Mouse (Mus musculus) embryonic facial prominence, embryonic 11.5 days (tissue): ENCODE results near the gene Spem2. TPM values are rescaled to one million over a fixed set of nuclear protein-coding genes. Genes with fewer than 3 reads are reported as not detected.
A peak's percentile ranks its signal among the peaks of the same experiment; 100 is the strongest.

Source experiments
- ATAC-seq: fragments of 200-750 bp; cut with Nextera tagmentation; replicated peaks from 2 replicates; pipeline ENCODE4 v1.8.0; 2017; ENCODE audit warnings: low read depth; ENCODE audit not compliant: insufficient number of reproducible peaks, low FRiP score, low TSS enrichment
- DNase-seq: peaks from one replicate; pipeline ENCODE4 v3.0.0-alpha.2; 2015; ENCODE audit warnings: low spot score
- H3K27ac ChIP-seq: fragments of 300-500 bp; sonication (generic); replicated peaks from 2 replicates; pipeline ENCODE4 v1.5.1; 2014; ENCODE audit warnings: mild to moderate bottlenecking, low read depth, low read length, control low read depth
- H3K27me3 ChIP-seq: fragments of 300-500 bp; sonication (generic); 2 replicates; pipeline ENCODE4 v1.6.1; 2014; ENCODE audit warnings: mild to moderate bottlenecking, low read length, moderate library complexity, mixed read lengths; ENCODE audit not compliant: control insufficient read depth, insufficient read depth
- H3K36me3 ChIP-seq: fragments of 300-500 bp; sonication (generic); replicated peaks from 2 replicates; pipeline ENCODE4 v1.6.1; 2014; ENCODE audit warnings: low read depth, mild to moderate bottlenecking, low read length, moderate library complexity, mixed read lengths; ENCODE audit not compliant: control insufficient read depth, insufficient read depth
- H3K4me1 ChIP-seq: fragments of 300-500 bp; sonication (generic); 2 replicates; pipeline ENCODE4 v1.6.1; 2014; ENCODE audit warnings: low read length, mixed read lengths; ENCODE audit not compliant: control insufficient read depth, insufficient read depth
- H3K4me2 ChIP-seq: fragments of 300-500 bp; sonication (generic); 2 replicates; pipeline ENCODE4 v1.6.1; 2014; ENCODE audit warnings: low read depth, mild to moderate bottlenecking, control low read depth, low read length, moderate library complexity
- H3K4me3 ChIP-seq: fragments of 300-500 bp; sonication (generic); 2 replicates; pipeline ENCODE4 v1.5.1; 2014; ENCODE audit warnings: low read depth, low read length, control low read depth
- H3K9ac ChIP-seq: fragments of 300-500 bp; sonication (generic); replicated peaks from 2 replicates; pipeline ENCODE4 v1.6.1; 2014; ENCODE audit warnings: mild to moderate bottlenecking, control low read depth, low read length
- H3K9me3 ChIP-seq: fragments of 300-500 bp; sonication (generic); replicated peaks from 2 replicates; pipeline ENCODE4 v1.6.1; 2016; ENCODE audit warnings: mild to moderate bottlenecking, low read length, inconsistent platforms, mixed read lengths; ENCODE audit not compliant: control insufficient read depth
- WGBS: fragments of 180-500 bp; shearing (Covaris S2); extraction: QIAGEN DNeasy Blood & Tissue Kit; methylation state at CpG from one replicate; pipeline ENCODE4 v1.1.7; 2014; 5-methylcytosine and 5-hydroxymethylcytosine counted together
- polyA plus RNA-seq: library from polyadenylated mRNA; unstranded; fragments of >200 nt; fragmentation: Nextera tagmentation; extraction: Ambion mirVana; gene quantifications from 2 replicates; pipeline ENCODE4 v1.2.1, GENCODE M21; 2014

Gene Spem2
- polyA plus RNA-seq, 1 experiment from 2014 or later: not detected

DNA sequence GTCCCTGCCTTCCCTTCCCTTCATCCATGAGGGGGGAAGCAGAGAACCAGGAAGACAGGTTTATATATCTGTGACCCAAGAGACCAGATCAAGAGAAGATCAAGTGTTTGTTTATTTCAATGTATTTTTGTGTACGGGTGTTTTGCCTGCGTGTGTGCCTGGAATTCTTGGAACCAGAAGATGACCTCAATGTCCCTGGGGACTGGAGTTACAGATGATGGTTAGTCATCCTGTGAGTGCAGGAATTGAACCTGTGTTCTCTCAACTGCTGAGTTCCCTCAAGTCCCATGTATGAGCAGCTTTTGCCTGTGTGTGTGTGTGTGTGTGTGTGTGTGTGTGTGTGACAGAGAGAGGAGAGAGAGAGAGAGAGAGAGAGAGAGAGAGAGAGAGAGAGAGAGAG, 10.6 kb downstream of the Spem2 start:
- 76% methylated on average over 2 of the region's 2 CpGs for WGBS
- DNase-seq: no peak

DNA sequence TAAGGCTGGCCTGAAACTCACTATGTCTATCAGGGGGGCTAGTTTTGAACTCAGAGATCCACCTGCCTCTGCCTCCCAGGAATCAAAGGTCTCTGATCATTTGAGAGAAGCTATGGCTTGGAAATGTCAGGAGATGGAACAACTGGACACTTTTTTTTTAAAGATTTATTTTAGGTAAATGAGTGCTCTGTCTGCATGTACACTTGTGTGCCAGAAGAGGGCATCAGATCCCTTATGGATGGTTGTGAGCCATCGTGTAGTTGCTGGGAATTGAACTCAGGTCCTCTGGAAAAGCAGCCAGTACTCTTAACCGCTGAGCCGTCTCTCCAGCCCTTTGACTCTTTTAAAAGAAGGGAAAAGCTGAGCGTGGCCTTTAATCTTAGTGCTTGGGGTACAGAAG, 11.9 kb downstream of the Spem2 start:
- H3K4me1 ChIP-seq: peaks cover 15% of the 10 kb centered on the region
- H3K4me2 ChIP-seq: no peak overlapping the region
- DNase-seq (no peak), ATAC-seq (no peak)
- H3K27ac ChIP-seq: no peak overlapping the region
- no peaks in the 10 kb centered on the region; the same call in 1 of the 2 replicates for H3K9me3 ChIP-seq
- H3K9ac ChIP-seq: no peak overlapping the region
- WGBS: 77% methylated on average over 4 of the region's 4 CpGs
- peaks cover 36% of the 10 kb centered on the region for H3K27me3 ChIP-seq
- no peaks in the 10 kb centered on the region for H3K36me3 ChIP-seq
- no peak overlapping the region for H3K4me3 ChIP-seq

More for the DNA sequence above, 10.6 kb downstream of the Spem2 start:
- Histone ChIP-seq H3K9ac (no peak overlapping the region), H3K9me3 (no peaks in the 10 kb centered on the region; the same call in 1 of the 2 replicates), H3K4me3 (no peak overlapping the region), H3K4me1 (peaks cover 10% of the 10 kb centered on the region), H3K36me3 (no peaks in the 10 kb centered on the region), H3K27me3 (peaks cover 24% of the 10 kb centered on the region), H3K27ac (no peak overlapping the region), H3K4me2 (no peak overlapping the region)
- no peak for ATAC-seq

DNA sequence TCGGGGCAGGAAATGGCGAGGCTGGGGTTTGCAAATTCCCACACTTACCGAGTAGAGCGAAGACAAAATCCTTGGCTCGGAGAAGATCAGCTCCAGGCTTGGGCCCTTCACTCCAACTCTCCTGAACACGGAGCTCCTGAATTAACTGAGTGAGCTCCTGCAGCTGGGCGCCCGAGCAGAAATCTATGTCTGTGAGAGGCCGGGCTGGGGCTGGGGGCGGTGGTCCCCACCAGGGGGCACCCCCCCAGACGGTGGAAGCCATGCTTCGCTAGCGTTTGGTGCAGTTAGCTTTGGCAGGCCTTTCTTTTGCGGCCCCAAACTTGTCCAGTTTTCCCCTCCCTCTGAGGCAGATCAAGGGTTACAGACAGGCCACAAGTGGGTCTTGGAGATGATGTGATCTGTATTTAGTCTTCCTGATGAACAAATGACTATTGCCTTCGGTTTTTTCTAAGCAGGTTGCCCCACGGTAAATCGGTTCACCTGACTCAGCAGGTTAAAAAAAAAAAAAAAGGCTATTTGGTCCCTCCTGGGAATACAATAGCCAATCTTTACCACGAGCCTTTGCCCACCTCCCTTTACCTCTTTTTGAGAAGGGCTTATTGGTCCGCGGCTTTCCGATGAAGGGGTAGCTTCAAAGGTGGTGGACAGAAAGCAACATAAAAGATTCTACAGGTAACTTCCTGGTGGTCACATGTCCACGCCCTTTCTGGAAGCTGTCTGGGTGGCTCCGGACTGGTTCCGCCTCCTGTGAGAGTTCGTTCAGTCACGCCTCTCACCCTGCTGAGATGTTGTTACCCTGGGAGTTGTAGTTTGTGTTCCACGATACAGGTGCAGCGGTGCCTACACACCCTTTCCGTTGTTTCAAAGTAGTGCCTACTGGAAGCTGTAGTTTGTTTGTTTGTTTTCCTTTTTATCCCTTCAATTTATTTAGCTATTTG, 13.0 kb downstream of the Spem2 start, which contains the start of gene Tmem102:
Tmem102 (minus strand) TSS at position 653 of the 938 bp plus-strand sequence.
- Histone ChIP-seq H3K4me1 (peaks cover 15% of the 10 kb centered on the region), H3K36me3 (no peaks in the 10 kb centered on the region), H3K9me3 (no peaks in the 10 kb centered on the region; the same call in 1 of the 2 replicates), H3K4me2 (peak within 1 kb of the TSS; percentile 94), H3K9ac (no peak within 1 kb of the TSS), H3K27ac (no peak within 1 kb of the TSS), H3K4me3 (no peak within 1 kb of the TSS), H3K27me3 (peaks cover 38% of the 10 kb centered on the region)
- WGBS: 5% methylated on average over 29 of the region's 29 CpGs
- no peak for DNase-seq
- no peak for ATAC-seq

DNA sequence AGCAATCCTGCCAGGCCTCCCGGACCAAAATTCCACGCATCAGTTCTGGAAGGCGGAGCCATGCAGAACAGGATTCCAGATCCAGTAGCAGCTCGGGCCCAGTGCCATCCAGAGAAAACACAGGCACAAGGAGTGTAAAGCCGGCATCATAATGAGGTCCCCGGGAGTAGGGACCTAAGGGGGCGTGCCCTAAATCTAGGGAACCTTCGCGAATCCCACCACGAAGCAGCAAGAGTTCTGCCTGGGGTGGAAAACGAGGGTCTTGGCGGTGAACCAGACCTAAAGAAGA, 13.7 kb downstream of the Spem2 start:
- DNase-seq (no peak), ATAC-seq (no peak)
- Histone ChIP-seq H3K36me3 (no peaks in the 10 kb centered on the region), H3K9ac (no peak overlapping the region), H3K4me1 (peaks cover 19% of the 10 kb centered on the region), H3K4me2 (peak overlapping the region; percentile 94; the same call in 1 of the 2 replicates), H3K9me3 (no peaks in the 10 kb centered on the region; the same call in 1 of the 2 replicates), H3K27me3 (peaks cover 38% of the 10 kb centered on the region), H3K27ac (no peak overlapping the region), H3K4me3 (no peak overlapping the region)
- whole genome bisulfite sequencing: 6% methylated on average over 12 of the region's 12 CpGs

DNA sequence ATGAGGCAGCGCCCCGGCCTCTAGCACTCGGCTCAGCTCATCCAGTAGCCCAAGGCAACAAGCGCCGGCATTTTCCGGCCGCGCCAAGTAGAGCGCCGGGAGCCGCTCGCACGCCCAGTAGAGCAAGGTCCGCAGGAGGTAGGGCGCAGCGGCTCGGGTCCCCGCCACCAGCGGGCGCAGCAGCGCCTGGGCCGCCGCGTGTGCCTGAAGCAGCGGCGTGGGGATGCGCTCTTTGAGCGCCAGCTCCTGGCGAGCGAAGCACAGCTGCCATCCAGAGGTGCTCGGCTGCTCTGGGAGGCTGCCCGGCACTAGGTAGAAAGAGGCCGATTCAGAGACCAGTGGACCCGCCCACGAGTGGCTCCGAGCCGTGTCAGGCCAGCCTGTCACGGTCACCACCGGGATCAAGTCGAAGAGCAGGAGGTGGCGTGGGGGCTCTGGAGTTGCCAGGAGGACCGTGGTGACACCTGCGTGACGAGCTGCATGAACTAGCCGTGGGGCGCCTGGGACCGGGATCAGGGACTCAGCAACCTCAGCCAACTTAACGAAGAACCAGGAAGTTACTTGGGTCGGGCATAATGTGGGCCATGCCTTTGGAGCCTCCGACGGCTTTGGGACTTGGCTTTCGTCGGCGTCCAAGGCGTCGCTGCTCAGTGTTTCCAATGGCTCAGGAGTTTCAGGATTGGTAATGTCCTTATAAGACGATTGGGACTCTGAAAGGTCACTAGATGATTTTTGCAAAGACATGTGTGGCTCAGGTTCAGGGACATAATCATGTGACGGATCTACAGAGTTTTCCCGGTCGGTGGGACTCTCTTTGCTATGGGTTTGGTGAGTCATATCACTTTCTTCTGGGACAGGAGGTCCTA, 14.2 kb downstream of the Spem2 start:
- Histone ChIP-seq H3K36me3 (no peaks in the 10 kb centered on the region), H3K4me2 (peak overlapping the region; percentile 94), H3K4me3 (peak overlapping the region; percentile 34), H3K27ac (no peak overlapping the region), H3K9me3 (no peaks in the 10 kb centered on the region; the same call in 1 of the 2 replicates), H3K27me3 (peaks cover 43% of the 10 kb centered on the region), H3K9ac (peak overlapping the region; percentile 22), H3K4me1 (peaks cover 22% of the 10 kb centered on the region)
- WGBS: 1% methylated on average over 60 of the region's 60 CpGs
- ATAC-seq (peak; percentile 19; the same call in 1 of the 2 replicates), DNase-seq (peak; percentile 83)

- peak overlapping the region; percentile 34 for H3K4me3 ChIP-seq
- no peak for ATAC-seq
These were observed 14.9 kb downstream of the Spem2 start for GRCm38 (mm10) chr11:69803328-69803727.

GRCm38 (mm10) chr11:69802648-69803105, 15.6 kb downstream of the Spem2 start:
- Histone ChIP-seq H3K9ac (peak overlapping the region; percentile 62), H3K4me1 (peaks cover 22% of the 10 kb centered on the region), H3K9me3 (no peaks in the 10 kb centered on the region; the same call in 1 of the 2 replicates), H3K27ac (no peak overlapping the region), H3K36me3 (no peaks in the 10 kb centered on the region), H3K4me3 (peak overlapping the region; percentile 53), H3K27me3 (peaks cover 47% of the 10 kb centered on the region), H3K4me2 (peak overlapping the region; percentile 94)
- peak; percentile 81 for DNase-seq
- peak; percentile 16; the same call in 1 of the 2 replicates for ATAC-seq
- 0% methylated on average over 33 of the region's 33 CpGs for WGBS

More at GRCm38 (mm10) chr11:69803328-69803727, 14.9 kb downstream of the Spem2 start:
- H3K36me3 ChIP-seq: no peaks in the 10 kb centered on the region
- peak overlapping the region; percentile 94 for H3K4me2 ChIP-seq
- no peak overlapping the region for H3K27ac ChIP-seq
- no peak for DNase-seq
- H3K27me3 ChIP-seq: peaks cover 43% of the 10 kb centered on the region
- no peaks in the 10 kb centered on the region; the same call in 1 of the 2 replicates for H3K9me3 ChIP-seq
- 1% methylated on average over 12 of the region's 12 CpGs for WGBS
- H3K9ac ChIP-seq: peak overlapping the region; percentile 22
- peaks cover 22% of the 10 kb centered on the region for H3K4me1 ChIP-seq
